Mouse (Mus musculus): Measurements from ENCODE around the gene Ednra. TPM values are rescaled to one million over a fixed set of nuclear protein-coding genes. Genes with fewer than 3 reads are reported as not detected.
"Not testable (repeated sequence)": the region's sequence is repeated elsewhere in the genome, so short reads cannot be mapped to it uniquely, and the experiment has no call there.

Gene Ednra
- total RNA-seq, 2 experiments from 2014 or later: 16.0 to 17.0 TPM

DNA sequence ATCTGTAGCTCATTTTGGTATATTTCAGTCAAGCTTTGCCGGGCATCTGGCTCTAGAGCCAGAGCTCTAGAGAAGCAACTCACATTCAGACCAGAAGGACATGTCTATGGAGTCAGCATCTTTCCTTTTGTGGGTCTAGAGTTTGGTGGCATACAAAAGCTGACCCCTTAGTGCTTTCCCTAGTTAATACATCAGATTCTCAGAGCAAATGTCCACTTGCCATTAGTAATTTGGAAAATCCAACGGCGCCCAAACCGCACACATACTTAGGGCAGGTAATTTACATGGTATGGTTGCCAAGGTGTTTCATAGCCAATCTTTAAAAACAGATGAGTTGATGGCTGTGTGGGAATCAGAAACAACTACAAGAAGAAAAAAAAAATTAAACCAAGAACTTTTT lies 1.2 kb downstream of the Ednra start:
- DNase-seq (ENCODE audit: low spot score in 2 of 2): no peak

DNA sequence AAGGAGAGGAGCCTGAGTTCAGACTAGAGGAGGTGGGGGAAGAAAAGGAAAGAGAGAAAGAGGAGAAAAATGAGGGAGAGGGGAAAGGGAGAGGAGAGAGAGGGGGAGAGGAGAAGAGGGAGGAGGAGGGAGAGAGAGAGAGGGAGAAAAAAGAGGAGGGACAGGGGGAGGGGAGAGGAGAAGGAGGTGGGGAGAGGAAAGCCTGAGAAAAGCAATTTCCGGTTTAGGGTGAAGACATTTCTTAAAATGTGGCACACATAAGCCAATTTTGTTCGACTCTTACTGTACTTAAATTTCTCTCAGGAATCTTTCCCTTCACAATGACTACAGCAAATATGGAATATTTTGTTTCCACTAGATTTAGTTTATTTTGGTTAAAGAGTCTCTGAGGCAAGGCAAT lies 5.3 kb downstream of the Ednra start:
- no peak for DNase-seq (ENCODE audit: low spot score in 2 of 2)

DNA sequence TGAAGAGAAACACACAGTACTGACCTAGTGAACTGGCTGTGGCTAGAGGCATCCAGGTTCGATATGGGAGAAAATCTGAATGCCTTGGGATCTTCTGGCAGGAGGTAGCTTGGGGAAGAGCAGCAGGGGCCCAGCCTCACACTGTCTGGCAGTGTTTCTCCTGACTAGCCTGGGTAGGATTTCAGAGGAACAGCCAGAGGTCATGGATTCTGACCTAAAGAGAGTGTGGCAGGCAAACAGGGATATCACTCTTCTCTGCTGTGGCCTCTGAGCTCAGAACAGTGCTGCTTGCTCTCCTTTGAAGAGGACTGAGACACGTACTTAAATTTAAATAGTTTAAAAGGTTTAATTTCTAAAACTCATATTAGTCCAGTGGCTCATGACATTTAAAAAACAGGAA lies 7.2 kb downstream of the Ednra start:
- DNase-seq (ENCODE audit: low spot score in 2 of 2): no peak

DNA sequence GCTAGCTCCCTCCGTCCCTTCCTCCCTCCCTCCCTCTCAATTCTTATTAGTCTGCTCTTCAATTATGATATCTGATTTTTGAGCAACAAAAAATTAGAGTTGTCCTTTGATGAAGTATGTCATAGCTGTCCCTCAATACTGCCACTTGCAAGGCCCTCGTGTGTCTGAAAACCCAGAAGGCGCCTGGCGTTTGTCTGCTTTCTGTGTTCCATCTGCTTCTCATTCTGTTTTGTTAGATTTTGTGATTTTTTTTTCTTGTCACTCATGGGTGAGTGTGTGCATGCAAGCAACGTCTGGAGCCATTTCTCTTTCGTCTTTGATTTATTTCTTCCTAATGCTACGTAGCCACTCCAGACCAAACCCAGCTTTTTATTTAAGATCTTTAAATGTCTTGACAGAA lies 9.8 kb downstream of the Ednra start:
- DNase-seq (ENCODE audit: low spot score in 2 of 2): no peak

DNA sequence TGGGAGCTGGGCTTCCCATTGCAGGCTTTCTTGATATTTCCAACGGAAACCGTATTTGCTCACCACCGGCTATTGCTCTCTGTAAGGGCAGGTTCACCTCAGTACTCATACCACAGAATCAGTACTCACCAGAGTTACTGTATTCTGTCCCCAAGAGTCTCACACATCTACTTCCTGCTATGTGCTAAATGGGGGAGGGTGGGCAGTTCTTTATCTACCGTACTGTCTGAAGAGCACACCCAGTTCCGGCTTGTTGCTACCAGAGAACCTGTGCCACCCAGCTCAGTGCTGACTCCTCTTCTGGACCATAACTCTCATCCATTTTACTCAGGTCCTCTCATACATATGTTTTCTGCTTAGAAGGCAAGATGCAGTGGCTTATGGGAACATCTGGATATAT lies 10.6 kb downstream of the Ednra start:
- DNase-seq (ENCODE audit: low spot score in 2 of 2): no peak

DNA sequence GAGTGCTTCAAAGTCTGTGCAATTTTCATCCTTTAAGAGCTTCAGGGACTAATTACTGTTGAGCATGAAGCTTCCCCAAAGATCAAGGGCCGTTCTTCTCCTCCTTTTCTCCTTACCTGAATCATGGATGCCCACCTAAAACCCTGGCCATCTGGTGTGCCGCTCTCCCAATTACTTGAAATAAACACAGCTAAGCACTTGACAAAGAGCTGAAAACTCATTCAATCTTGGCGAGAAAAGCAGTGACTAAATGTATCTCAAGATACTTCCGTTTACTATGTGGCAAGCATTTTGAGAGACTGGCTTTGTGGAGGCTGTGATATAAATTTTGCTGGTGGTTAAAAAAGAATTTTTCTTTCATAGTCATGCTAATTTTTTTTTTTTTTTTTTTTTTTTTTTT lies 19.5 kb downstream of the Ednra start:
- no peak for DNase-seq (ENCODE audit: low spot score in 2 of 2)

DNA sequence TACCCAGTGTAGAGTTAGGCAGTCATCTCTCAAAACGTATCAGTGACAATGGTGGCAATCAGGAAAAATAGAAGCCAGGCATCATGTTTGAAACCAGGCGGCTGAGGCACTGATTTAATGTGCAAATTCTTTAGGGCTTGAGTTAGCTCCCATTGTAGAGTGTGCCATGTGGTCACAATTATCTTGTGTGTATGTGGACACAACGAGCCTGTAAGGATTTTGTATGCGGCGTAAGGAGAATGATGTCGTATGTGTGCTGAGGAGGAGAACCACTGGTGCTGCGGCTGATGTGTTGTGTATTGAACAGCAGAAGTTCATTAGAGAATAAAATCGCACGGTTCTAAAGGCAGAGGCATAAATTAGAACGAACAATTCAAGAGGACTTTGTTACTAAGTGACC lies 26.2 kb downstream of the Ednra start:
- DNase-seq (ENCODE audit: low spot score in 2 of 2): no peak

DNA sequence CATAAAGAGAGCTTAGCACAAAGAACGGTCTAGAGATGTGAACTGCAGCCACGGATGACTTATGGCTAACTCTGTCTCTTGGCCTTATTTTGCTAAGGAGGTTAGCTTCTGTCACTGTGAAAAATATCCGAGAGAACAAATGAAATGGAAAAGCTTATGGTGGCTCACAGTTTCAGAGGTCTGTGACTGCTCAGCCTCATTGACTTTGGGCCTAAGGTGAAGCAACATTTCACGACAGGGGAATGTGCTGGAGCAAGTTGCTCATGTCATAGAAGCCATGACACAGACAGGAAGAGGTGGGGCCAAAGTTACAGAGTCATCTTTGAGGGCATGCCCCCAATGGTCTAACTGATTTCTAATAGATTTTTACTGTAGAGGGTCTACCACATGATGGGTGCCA lies 28.1 kb downstream of the Ednra start:
- no peak for DNase-seq (ENCODE audit: low spot score in 2 of 2)

DNA sequence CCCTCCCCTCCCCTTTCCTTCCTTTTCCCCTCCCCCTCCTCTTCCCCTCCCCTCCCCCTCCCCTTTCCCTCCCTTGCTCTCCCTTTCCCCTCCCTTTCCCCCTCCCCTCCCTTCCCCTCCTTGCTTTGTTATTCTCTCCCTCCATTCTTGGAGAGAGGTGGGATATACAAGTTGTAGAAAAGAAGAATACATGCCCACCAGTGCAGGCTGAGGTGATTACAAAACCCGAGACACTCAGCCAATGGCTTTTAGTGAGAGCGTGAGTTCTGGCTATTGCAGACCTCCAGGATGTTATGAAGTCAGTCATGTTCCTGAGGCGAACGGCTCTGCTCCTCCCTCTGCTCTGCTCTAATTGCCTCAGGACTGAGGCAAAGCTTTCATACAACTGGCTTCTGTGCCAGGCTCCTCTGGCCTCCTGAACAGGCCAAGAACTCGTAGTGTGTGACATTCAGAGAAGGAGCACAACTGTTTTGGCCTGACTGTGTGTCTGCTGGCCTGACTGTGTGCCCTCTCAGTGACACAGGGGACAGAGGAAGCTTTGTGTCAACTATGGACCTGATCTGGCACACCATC lies 28.7 kb downstream of the Ednra start:
- no peak for DNase-seq (ENCODE audit: low spot score in 2 of 2)

DNA sequence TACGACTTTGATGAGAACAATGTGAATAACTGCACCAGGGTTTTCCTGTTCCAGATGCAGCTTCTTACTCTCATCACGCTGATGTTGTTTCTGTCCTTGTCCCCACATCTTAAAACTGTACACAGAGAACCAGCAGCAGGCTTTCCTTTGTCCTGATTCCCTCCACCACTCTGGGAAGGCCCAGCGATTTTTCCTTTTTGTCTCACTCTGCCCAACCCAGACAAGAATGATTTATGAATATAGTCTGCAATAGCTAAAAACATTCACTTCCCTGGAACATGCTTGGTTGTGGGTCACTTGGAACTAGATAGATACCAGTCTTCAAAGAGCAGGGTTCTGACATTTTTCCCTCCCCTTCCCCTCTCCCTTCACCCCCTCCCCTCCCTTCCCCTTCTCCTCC lies 29.2 kb downstream of the Ednra start:
- DNase-seq (ENCODE audit: low spot score in 2 of 2): no peak

DNA sequence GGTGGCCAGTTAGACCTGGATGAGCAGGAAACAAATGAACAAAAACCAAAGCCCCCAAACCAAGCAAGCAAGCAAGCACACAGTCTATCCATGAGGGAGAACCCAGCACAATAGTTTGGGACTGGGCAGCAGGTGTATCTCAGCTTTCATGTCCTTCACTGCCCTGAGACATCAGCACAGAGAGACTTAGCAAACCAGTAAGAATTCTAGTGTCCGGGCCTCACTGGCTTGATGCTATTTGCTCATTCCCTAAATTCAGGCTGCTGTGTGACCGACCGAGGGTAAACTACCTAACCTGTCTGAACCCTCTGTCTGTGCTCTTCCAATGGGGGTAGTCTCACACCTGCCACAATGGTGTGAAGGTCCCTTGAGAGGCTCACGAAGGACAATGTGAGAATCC lies 29.7 kb downstream of the Ednra start:
- no peak for DNase-seq (ENCODE audit: low spot score in 2 of 2)

DNA sequence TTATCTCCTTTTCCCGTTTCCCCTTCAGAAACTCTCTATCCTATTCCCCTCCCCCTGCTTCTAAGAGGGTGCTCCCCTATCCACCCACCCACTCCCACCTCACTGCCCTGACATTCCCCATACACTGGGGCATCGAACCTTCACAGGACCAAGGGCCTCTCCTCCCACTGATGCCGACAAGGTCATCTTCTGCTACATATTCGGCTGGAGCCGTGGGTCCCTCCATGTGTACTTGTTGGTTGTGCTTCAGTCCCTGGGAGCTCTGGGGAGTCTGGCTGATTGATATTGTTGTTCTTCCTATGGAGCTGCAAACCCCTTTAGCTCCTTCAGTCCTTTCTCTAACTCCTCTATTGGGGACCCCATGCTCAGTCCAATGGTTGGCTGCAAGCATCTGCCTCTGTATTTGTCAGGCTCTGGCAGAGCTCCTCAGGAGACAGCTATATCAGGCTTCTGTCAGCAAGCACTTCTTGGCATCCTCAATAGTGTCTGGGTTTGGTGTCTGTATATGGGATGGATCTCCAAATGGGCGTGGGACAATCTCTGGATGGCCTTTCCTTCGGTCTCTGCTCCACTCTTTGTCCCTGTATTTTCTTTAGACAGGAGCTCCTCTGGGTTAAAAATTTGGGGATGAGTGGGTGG lies 34.7 kb downstream of the Ednra start:
- not testable (repeated sequence) for DNase-seq (ENCODE audit: low spot score in 2 of 2)

DNA sequence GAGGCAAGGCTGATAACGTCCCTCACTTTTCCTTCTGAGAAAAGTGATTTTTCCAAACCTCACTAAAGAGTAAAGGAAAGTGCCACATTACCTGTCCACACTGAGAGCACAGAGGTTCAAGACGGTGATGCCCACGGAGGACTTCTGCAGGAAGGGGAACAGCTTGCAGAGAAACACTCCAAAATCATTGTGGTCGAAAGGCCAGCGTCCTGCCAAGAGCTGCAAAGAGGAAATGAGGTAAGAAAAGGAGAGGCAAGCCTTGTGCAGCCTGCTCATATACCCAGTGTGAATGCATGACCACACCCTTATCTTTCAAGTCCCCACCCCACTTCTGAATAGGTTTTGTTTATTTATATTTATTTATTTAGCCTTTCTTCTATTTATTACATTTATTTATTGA lies 35.3 kb downstream of the Ednra start:
- no peak for DNase-seq (ENCODE audit: low spot score in 2 of 2)

DNA sequence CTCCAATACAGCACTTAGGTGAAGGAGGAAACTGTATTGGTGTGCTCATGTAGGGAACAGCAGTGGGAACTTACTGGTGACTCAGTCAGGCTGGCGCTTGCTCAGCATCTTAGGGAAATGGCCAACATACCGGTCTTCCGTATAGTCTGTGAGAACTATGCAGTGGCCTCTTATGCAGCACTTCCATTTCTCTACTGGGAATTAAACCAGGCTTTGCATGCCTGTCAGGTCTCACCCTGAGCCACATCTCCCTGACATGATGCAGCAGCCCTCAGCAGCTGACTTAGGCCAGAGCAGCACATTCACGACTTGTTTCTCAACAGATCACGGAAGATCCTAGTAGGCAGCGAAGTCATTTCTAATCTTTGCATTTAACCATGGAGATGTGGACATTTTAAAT lies 39.9 kb downstream of the Ednra start:
- no peak for DNase-seq (ENCODE audit: low spot score in 2 of 2)

DNA sequence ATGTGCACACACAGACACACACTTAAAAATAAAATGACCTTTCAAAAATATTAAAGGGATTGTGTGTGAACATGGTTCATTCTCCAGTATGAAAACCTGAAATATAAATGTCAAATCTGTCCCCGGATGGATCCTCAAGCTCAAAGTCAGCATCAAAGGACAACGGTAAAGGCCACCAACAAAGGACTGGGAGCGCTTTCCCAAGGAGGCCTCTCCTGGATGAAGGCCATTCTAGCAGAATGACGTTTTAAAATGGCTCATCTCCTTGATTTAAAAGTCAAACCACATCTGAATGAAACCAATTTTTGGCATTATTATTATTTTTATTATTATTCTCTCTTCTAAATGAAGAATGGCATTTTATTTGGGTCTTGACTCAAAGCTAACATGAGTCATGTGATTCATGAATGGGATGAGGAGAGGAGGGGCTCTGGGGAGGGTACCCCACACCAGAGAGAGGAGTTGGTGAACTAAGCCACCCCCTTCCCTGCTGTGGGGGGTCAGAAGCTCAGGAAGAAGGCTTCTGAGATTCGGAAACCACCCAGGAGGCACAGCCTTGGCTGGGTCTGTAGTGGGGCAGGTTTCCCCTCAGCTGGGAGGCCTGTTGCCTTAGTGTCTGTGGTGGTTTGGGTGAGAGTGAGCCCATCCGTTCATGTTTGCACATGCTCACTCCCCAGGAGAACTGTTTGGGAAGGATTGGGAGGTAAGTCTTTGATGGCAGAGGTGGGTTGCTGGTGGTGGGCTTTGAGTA lies 40.7 kb downstream of the Ednra start:
- DNase-seq (ENCODE audit: low spot score in 2 of 2): no peak

DNA sequence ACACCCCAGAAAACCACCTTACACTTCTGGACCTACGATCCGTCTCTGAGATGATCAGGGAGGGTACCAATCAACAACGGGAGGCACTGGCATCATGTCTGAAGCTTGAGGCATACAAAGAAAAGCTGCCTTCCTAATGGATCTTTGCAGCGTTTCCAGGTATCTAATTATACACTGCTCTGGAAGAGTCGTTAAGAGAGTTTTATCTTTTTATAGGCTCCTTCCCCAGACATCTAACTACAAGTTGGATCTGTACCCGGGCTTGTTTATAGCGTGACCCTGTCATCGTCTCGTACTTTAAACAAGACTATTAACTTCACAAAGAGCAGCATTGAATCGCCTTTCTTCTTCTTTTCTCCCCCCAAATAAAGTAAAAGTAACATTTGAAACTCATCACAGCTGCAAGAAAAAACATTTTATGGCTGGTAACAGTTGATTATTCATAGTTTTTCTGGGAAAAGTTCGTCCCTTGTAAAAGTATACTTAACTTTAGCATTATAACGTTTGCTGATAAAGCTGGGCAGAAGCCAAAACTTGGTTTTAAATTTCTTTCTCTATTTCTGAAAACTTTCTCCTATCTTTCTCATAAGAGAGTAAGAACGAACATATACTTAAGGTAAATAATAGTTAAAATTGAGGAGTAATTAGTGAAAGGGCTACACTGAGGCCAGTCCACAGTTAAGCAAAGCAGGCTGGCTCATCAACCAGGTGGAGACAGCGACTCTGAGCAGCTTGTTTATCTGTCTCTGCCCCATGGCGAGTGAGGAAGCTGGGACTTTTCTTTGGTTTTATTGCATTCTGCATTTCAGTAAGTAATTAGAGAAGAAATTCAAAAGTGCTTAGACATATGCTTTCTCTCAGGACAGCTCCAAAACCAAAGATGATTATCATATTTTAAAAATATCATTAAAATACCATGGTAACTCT lies 42.0 kb downstream of the Ednra start:
- DNase-seq (ENCODE audit: low spot score in 2 of 2): no peak

DNA sequence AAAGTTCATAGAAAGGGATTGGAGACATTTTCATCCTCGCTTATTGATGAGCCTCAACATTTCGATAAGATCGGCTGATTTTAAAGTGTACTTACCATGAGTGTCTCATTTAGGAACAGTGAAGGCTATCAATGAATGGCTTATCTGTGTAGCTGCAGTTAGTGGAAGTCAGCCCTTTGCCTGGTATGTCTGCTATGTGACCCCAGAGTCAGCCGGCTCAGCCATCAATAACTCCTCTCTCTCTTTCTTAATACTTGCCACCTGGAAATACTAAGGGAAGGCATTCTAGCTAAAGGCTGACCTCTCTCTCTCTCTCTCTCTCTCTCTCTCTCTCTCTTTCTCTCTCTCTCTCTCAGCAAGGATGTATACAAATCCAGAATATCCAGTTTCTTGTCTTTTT lies 52.2 kb downstream of the Ednra start:
- DNase-seq (ENCODE audit: low spot score in 2 of 2): no peak

DNA sequence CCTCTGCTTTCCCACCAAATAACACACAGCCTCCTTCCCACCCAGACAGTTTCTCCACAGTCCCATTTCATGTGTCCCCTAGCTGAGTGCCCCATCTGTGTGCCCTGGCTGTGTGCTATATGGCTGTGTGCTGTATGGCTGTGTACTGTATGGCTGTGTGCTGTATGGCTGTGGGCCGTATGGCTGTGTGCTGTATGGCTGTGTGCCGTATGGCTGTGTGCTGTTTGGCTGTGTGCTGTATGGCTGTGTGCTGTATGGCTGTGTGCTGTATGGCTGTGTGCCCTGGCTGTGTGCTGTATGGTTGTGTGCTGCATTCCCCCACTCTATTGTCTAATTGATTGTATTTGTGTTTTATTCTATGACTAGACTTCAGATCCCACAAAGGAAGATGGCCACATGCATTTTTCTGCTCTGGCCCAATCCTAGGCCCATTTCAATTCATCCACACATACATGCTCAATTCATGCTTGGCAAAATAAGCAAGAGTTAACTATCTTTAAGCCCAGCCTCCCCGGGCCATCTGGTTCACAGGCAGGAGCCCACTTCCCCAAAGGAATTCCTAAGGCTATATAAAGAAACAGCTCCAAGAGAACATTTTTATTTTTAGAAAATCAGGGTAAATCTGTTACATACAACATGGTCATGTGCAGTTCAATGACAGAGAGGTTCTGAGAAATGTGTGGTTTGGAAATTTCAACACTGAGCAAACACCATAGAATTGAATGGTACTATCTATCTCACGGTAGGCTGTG lies 53.5 kb downstream of the Ednra start:
- no peak for DNase-seq (ENCODE audit: low spot score in 2 of 2)

DNA sequence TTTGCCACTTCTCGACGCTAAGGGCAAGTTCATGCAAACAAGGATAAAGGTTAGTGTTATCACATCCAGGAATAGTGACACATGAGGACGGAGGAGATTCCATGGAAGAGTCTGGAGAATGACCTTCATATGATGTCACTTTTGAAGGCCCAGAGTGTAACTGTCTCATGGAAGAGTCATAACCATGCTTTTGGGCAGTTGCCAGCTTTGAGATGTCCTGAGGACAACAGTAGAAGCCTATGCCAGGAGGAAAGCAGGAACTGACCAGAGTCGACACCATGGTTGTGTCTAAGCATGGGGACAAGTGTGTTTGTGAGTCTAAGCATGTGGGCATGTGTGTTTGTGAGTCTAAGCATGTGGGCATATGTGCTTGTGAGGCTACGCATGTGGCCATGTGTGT lies 56.3 kb downstream of the Ednra start:
- DNase-seq (ENCODE audit: low spot score in 2 of 2): no peak

DNA sequence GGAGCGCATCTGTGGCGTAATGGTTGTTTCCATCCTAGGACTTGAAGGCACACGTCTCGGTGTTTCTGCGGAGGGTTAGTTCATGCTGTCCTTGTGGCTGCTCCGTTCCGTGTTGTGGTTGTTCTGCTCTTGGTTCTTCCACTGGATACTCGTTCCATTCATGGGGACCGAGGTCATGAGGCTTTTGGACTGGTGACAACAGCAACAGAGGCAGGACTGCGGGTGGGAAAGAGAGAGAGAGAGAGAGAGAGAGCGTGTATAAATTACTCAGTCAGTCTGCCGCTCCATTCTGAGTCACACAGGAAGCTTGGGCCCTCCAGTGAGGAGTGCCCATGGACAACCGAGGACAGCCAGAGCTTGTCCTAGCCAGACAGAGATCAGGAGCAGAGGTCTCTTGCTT lies 59.4 kb downstream of the Ednra start:
- no peak for DNase-seq (ENCODE audit: low spot score in 2 of 2)

DNA sequence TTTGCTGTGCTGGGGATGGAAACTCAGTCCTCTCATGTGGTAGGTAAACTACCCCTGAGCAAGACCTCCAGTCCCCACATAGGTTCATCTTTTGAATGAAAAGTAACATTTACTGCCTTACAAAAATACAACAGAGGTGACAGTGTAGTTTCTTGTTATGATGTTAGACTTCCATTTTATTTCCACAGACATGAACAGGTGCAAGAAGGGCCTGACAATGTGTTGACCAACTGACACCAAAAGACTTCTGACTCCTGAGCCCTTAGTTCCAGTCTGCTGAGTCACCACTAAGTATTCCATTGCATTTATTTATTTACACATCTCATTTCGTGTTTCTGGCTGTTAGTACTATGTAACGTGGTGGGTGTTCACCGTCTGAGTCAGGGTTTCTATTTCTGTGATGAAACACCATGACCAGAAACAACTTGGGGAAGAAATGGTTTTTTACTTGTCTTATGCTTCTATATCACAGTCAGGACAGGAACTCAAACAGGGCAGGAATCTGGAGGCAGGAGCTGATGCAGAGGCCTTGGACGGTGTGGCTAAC lies 64.7 kb downstream of the Ednra start:
- no peak for DNase-seq (ENCODE audit: low spot score in 2 of 2)
